Mouse (Mus musculus) lung, postnatal 0 days (tissue): Measurements from ENCODE around the gene Arglu1. TPM values are rescaled to one million over a fixed set of nuclear protein-coding genes. Genes with fewer than 3 reads are reported as not detected.

ENCODE experiments used
- ATAC-seq: fragments of 200-750 bp; cut with Nextera tagmentation; 2 replicates; pipeline ENCODE4 v1.8.0; 2017; ENCODE audit warnings: moderate library complexity
- DNase-seq: peaks from one replicate; pipeline ENCODE4 v3.0.0-alpha.2; 2016; ENCODE audit warnings: low spot score
- H3K27ac ChIP-seq: fragments of 300-500 bp; sonication (generic); 2 replicates; pipeline ENCODE4 v1.5.1; 2014; ENCODE audit warnings: antibody characterized with exemption, mild to moderate bottlenecking, low read length, mixed read lengths
- H3K27me3 ChIP-seq: fragments of 300-500 bp; sonication (generic); replicated peaks from 2 replicates; pipeline ENCODE4 v1.6.1; 2014; ENCODE audit warnings: low read length, mixed read lengths; ENCODE audit not compliant: insufficient read depth
- H3K36me3 ChIP-seq: fragments of 300-500 bp; sonication (generic); 2 replicates; pipeline ENCODE4 v1.6.1; 2014; ENCODE audit warnings: low read length, mixed read lengths; ENCODE audit not compliant: insufficient read depth
- H3K4me1 ChIP-seq: fragments of 300-500 bp; sonication (generic); 2 replicates; pipeline ENCODE4 v1.6.1; 2014; ENCODE audit warnings: antibody characterized with exemption, low read depth, low read length, mixed read lengths; ENCODE audit not compliant: insufficient read depth
- H3K4me2 ChIP-seq: fragments of 300-500 bp; sonication (generic); replicated peaks from 2 replicates; pipeline ENCODE4 v1.6.1; 2014; ENCODE audit warnings: low read depth, mild to moderate bottlenecking, low read length, moderate library complexity, mixed read lengths
- H3K4me3 ChIP-seq: fragments of 300-500 bp; sonication (generic); 2 replicates; pipeline ENCODE4 v1.5.1; 2014; ENCODE audit warnings: low read depth, low read length
- H3K9ac ChIP-seq: fragments of 300-500 bp; sonication (generic); replicated peaks from 2 replicates; pipeline ENCODE4 v1.6.1; 2014; ENCODE audit warnings: low read depth, mild to moderate bottlenecking
- H3K9me3 ChIP-seq: fragments of 300-500 bp; sonication (generic); 2 replicates; pipeline ENCODE4 v1.6.1; 2016; ENCODE audit warnings: low read length, mixed read lengths
- CTCF ChIP-seq: IDR thresholded peaks from 2 replicates; pipeline ENCODE4 v1.5.1; 2016; ENCODE audit warnings: antibody characterized with exemption, mild to moderate bottlenecking
- EP300 ChIP-seq: IDR thresholded peaks from 2 replicates; pipeline ENCODE4 v1.6.1; 2016; ENCODE audit warnings: antibody characterized with exemption, mild to moderate bottlenecking, control low read depth
- WGBS: fragments of 180-500 bp; shearing (Covaris S2); extraction: QIAGEN DNeasy Blood & Tissue Kit; methylation state at CpG from one replicate; pipeline ENCODE4 v1.1.7; 2014; 5-methylcytosine and 5-hydroxymethylcytosine counted together
- polyA plus RNA-seq: library from polyadenylated mRNA; unstranded; fragments of >200 nt; fragmentation: Nextera tagmentation; extraction: Ambion mirVana; gene quantifications from 2 replicates; pipeline ENCODE4 v1.2.1, GENCODE M21; 2015

Arglu1 gene
- polyA plus RNA-seq, 1 experiment from 2014 or later: 126 TPM

GRCm38 (mm10) chr8:8685517-8685916 is 4.8 kb downstream of the Arglu1 start:
- WGBS: 51% methylated on average over 2 of the region's 2 CpGs
- H3K27me3 ChIP-seq: no peaks in the 10 kb centered on the region
- ATAC-seq (no peak), DNase-seq (no peak)
- peaks cover 15% of the 10 kb centered on the region; the same call in 1 of the 2 replicates for H3K4me1 ChIP-seq
- no peaks in the 10 kb centered on the region for H3K9me3 ChIP-seq
- H3K9ac ChIP-seq: 0 out of 2 replicates have a peak overlapping the region, but pooled peaks have one; percentile 23
- TF ChIP-seq EP300: no peak
- no peak for TF ChIP-seq CTCF
- no peak overlapping the region for H3K4me2 ChIP-seq
- no peak overlapping the region for H3K27ac ChIP-seq
- H3K4me3 ChIP-seq: no peak overlapping the region
- peaks cover 5% of the 10 kb centered on the region; the same call in 1 of the 2 replicates for H3K36me3 ChIP-seq

- peaks cover 13% of the 10 kb centered on the region; the same call in 1 of the 2 replicates for H3K36me3 ChIP-seq
- H3K27ac ChIP-seq: no peak overlapping the region
- 68% methylated on average over 3 of the region's 3 CpGs for WGBS
- DNase-seq (no peak), ATAC-seq (no peak)
- H3K4me3 ChIP-seq: no peak overlapping the region
- peaks cover 4% of the 10 kb centered on the region; the same call in 1 of the 2 replicates for H3K4me1 ChIP-seq
- H3K27me3 ChIP-seq: no peaks in the 10 kb centered on the region
- H3K9ac ChIP-seq: no peak overlapping the region
- no peak overlapping the region for H3K4me2 ChIP-seq
- H3K9me3 ChIP-seq: no peaks in the 10 kb centered on the region
- TF ChIP-seq EP300 (no peak), CTCF (no peak)
Measured at GRCm38 (mm10) chr8:8682697-8683096, 7.6 kb downstream of the Arglu1 start.

DNA sequence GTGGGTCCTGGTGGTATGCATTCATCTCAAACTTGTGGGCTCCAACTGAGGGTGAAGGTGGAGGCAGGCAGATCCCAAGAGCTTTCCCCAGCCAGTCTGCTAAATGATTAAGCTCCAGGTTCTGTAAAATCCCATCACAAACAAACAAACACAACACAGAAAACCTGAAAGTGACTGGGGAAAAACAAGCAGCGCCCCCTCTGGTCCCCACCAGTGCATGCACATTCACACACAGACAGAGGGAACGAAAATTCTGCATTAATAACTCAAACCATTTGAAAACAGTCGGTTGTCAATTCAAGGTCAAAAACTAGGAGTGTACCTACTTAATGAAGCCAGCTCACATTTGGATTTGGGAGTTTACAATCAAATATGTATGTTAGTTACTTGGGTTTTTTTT is 12.1 kb downstream of the Arglu1 start:
- 71% methylated on average over 3 of the region's 3 CpGs for WGBS
- no peak for DNase-seq
- Histone ChIP-seq H3K4me3 (no peak overlapping the region), H3K9ac (no peak overlapping the region), H3K36me3 (peaks cover 18% of the 10 kb centered on the region; the same call in 1 of the 2 replicates), H3K27ac (no peak overlapping the region), H3K4me2 (no peak overlapping the region), H3K27me3 (no peaks in the 10 kb centered on the region), H3K9me3 (no peaks in the 10 kb centered on the region), H3K4me1 (no peaks in the 10 kb centered on the region)
- ATAC-seq: no peak
- peak; percentile 29 for TF ChIP-seq CTCF
- TF ChIP-seq EP300: no peak

- Histone ChIP-seq H3K9me3 (no peaks in the 10 kb centered on the region), H3K36me3 (peaks cover 8% of the 10 kb centered on the region; the same call in 1 of the 2 replicates), H3K4me1 (no peaks in the 10 kb centered on the region), H3K4me2 (no peak overlapping the region), H3K9ac (no peak overlapping the region), H3K27ac (no peak overlapping the region), H3K4me3 (no peak overlapping the region), H3K27me3 (no peaks in the 10 kb centered on the region)
- ATAC-seq (no peak), DNase-seq (no peak)
- WGBS: 73% methylated on average over 5 of the region's 5 CpGs
- no peak for TF ChIP-seq EP300
- TF ChIP-seq CTCF: no peak
Measured at GRCm38 (mm10) chr8:8674864-8675263, 15.5 kb downstream of the Arglu1 start.

DNA sequence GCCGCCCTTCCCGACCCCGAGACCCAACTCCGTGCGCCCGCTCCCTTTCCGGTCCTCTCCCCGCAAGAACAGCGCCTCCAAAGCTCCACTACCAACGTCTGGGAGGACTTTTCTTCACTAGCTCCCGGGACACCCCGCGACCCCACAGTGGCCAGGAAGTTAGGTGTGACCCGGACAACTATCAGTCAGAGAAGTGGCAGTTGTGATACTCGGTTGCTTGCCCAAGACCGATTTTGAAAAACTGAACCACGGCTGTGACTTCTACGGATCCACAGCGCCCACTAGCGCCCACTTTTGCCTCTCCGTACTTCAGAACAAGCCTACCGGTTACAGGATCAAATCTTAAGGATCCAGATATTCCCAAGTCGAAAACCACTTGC is 28.6 kb downstream of the Arglu1 start:
- TF ChIP-seq CTCF: peak; percentile 90
- TF ChIP-seq EP300: no peak

DNA sequence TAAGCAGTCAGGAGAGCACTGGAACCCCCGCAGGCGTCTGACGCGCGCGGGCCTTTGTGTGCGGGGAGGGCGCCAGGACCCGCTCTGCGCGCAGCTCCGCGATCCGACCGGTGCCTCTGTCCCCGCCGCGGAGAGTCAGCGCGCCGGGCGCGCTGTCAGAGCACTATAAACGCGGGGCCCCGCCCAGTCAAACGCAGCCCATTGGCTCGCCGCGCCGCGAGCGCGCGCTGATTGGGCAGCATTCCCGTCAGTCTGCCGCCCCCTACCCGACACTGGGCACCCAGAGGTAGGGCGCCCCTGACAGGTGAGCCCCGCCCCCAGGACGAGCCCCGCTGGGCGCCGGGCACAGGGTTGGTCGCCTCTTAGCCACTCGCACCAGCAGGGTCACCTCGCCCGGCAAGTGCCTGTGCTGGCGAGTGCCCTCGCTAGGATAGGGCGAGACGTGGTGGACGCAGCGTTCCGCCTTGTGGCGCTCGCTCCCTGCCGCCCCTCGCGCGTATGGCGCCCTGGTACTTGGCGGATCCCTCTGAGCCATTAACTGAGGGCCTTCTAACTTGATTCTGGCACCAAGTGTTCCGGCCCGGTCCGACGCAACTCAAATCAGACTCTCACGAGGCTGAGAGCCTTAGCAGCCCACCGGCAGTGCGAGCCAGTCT is 29.1 kb downstream of the Arglu1 start, which contains the start of gene Efnb2:
Gene Efnb2 (minus strand): TSS at position 140 of the 656 bp plus-strand sequence.
- Histone ChIP-seq H3K4me1 (peaks cover 4% of the 10 kb centered on the region; the same call in 1 of the 2 replicates), H3K9me3 (no peaks in the 10 kb centered on the region), H3K9ac (peak within 1 kb of the TSS; percentile 76), H3K27ac (peak within 1 kb of the TSS; percentile 84), H3K27me3 (no peaks in the 10 kb centered on the region), H3K4me3 (peak within 1 kb of the TSS; percentile 86), H3K36me3 (no peaks in the 10 kb centered on the region), H3K4me2 (peak within 1 kb of the TSS; percentile 93)
- TF ChIP-seq EP300: no peak
- peak; percentile 63 for TF ChIP-seq CTCF
- ATAC-seq (peak; percentile 93), DNase-seq (peak; percentile 93)
- WGBS: under 1% methylated on average over 63 of the region's 70 CpGs

More for the DNA sequence above, 28.6 kb downstream of the Arglu1 start:
- WGBS: under 1% methylated on average over 23 of the region's 23 CpGs
- Histone ChIP-seq H3K9ac (peak overlapping the region; percentile 46), H3K27me3 (no peaks in the 10 kb centered on the region), H3K4me3 (peak overlapping the region; percentile 86), H3K4me2 (peak overlapping the region; percentile 93), H3K4me1 (peaks cover 4% of the 10 kb centered on the region; the same call in 1 of the 2 replicates), H3K9me3 (no peaks in the 10 kb centered on the region), H3K27ac (peak overlapping the region; percentile 84), H3K36me3 (no peaks in the 10 kb centered on the region)
- peak; percentile 13 for ATAC-seq
- peak; percentile 93 for DNase-seq
